Mouse (Mus musculus): ENCODE results near the gene Cpox.
"Not testable (repeated sequence)": the region's sequence is repeated elsewhere in the genome, so short reads cannot be mapped to it uniquely, and the experiment has no call there.

The Cpox gene

GRCm38 (mm10) chr16:58669917-58670630 is at the start of gene Cpox:
Gene Cpox (plus strand): TSS chr16:58670292.
- DNase-seq (ENCODE audit: low spot score): peak; percentile 33

DNA sequence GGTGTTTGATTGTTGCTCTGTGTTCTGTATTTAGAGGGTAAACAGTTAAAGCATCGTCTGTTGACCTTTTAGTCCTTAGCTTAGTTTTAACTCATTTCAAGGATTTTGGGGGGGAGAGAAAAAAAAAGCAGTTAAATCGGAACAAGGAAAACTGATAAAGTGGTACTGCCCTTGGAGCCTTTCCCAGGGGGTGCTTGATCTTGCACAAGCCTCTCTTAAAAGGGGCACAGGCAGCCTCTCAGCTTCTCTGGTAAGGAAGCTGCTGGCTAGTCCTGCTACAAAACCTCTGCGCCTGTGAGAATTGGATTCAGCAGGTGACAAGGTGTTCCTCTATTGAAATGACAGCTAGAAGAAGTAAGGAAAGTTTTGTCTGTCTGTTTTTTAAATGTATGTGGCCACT is 47.7 kb upstream of the Cpox start:
- DNase-seq (ENCODE audit: low spot score): no peak

- no peak for DNase-seq (ENCODE audit: low spot score)
Observed at GRCm38 (mm10) chr16:58623114-58623513, 47.0 kb upstream of the Cpox start.

DNA sequence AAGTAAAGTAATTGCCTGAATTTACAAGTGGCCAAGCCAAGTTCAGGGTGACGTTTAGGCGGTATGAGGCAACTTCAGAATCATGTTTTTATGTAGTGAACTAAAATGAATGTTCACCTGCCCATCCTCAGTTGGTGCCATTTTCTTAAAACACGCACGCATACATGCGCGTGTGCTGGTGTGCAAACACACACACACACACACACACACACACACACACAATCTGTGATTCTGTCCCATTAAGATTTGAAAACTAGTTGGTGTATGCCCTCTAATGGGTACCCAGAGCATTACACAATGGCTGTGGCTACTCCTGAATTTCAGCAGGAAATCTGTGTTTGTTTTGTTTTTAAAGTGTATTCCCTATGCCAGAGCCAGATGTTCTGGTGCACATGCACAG is 46.1 kb upstream of the Cpox start:
- DNase-seq (ENCODE audit: low spot score): no peak

- no peak for DNase-seq (ENCODE audit: low spot score)
Observed at GRCm38 (mm10) chr16:58627597-58628335, 42.3 kb upstream of the Cpox start.

DNA sequence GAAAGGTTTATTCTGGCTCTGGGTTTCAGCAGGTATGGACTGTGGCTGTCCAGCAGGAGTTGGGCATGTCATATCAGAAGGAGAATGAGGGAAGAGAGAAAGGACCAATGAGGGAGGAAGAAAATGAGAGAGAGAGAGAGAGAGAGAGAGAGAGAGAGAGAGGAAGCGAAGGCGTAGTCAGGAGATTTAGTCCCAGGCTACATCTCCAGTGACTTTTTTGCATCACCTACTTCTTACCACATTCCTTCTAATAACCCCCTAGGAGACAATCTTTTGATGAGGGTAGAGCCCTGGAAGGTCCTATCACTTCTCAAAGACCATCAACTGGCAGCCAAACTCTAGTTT is 41.8 kb upstream of the Cpox start:
- no peak for DNase-seq (ENCODE audit: low spot score)

DNA sequence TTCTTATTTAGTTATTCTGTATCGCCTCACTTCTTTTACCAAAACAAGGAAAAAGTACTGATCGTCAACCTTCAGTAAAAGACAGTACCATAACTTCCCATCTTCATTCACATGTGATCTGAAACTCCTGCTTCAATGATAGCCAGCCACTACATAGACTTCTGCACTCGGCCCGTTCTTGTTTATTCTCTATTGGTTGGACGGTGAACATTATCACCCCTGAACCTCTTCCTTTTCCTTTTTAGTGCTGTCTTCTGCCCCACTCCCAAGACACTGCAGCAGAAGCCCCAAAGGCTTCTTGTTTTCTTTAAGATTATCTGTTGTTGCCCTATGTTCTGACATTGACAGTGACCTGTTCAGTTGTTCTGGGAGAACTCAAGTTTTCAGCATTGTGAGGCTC is 41.1 kb upstream of the Cpox start:
- DNase-seq (ENCODE audit: low spot score): no peak

DNA sequence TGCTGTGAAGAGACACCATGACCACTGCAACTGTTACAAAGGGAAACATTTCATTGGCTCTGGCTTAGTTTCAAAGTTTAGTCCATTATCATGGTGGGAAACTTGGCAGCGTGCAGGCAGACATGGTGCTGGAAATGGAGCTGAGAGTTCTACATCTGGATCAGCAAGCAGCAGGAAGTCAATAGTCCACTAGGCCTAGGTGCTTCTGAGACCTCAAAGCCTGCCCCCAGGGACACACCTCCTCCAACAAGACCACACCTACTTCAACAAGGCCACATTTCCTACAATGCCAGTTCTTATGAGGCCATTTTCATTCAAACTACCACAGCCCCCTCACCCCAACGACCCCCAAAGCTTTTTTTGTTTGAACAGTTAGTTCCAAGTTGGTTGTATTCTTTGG is 40.4 kb upstream of the Cpox start:
- DNase-seq (ENCODE audit: low spot score): no peak

DNA sequence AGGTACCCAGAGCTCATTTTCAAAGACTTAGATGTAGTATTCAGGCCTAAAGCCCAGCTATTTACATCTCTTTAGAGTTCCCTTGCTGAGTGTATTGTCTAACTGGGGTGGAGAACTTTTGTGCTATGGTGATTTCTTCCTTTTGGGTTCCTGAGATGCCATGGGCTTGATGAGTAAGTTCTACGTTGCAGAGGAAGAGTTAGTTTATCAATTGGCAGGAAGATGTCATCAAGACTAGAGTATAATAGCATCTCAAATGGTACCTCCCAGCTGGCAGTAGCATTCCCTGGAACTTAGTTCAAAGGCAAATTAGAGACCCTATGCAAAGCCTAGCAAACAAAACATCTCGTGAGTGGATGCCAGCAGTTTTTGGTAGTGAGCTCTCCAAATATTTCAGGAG is 34.2 kb upstream of the Cpox start:
- no peak for DNase-seq (ENCODE audit: low spot score)

DNA sequence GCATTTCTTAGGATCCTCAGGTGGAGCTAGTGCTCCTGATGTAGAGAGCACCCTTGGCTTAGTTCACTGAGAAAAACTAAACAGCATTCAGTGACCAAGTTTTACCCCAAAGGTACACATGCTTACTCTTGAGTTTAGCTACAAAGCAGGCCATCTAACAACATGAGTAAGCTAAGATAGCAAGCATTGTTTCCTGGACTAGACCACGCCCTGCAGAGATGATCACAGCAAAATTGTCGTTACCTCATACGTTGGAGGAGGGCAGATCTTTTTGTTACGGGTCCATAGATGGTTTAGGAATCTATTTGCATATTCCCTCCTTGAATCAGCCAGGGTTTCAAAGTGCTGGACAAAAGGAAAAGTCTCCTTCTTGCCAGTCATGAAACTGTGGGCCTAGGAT is 32.6 kb upstream of the Cpox start:
- no peak for DNase-seq (ENCODE audit: low spot score)

- DNase-seq (ENCODE audit: low spot score): no peak
Observed at GRCm38 (mm10) chr16:58638016-58638415, 32.1 kb upstream of the Cpox start.

DNA sequence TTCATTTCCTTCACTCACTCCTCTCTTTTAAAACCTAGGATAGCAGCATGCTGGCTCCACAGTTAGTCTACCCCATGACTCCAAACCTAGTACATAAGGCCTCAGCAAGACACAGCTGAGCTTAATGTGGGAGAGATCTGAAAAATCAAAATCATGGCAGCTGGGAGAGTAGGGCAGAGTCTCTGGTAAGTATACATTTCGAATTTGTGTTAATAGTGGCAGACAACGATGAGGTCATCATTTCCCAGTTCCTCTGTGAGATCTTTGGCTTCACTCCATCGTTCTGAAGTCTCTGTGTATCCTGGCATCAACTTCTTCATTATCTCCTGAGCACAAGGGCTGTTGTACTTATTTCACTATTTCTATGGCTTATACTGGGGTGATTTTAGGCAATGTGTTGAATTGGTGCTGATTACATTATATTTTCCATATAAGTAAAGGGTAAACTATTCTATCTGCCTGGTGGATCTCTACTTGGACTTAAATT is 31.4 kb upstream of the Cpox start, which contains the start of gene E330017A01Rik:
TSS of gene E330017A01Rik (minus strand) at position 51 of the 487 bp plus-strand sequence.
- no peak for DNase-seq (ENCODE audit: low spot score)

- no peak for DNase-seq (ENCODE audit: low spot score)
Observed at GRCm38 (mm10) chr16:58649979-58650378, 20.1 kb upstream of the Cpox start.

GRCm38 (mm10) chr16:58655751-58656150 is 14.3 kb upstream of the Cpox start:
- no peak for DNase-seq (ENCODE audit: low spot score)

GRCm38 (mm10) chr16:58656526-58656925 is 13.6 kb upstream of the Cpox start:
- DNase-seq (ENCODE audit: low spot score): no peak

DNA sequence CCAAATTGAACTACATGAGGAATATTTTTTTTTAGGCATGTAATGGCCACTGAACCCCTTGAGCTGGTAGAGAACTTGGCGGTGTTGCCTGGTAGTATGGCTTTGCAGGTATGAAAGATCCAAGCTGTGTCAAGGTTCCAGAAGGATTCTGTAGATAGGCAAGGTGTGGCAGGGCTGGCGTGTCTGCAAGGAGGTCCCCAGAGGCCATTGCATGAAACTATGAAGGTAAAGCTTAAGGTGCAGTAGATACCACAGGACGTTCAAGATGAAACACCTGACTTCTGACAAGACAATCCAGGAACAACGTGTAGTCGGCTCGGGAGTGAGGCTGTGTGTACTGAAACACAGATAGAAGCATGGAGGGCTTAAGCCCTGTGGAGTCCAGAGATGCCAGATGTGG is 11.4 kb upstream of the Cpox start:
- DNase-seq (ENCODE audit: low spot score): no peak

- no peak for DNase-seq (ENCODE audit: low spot score)
Observed at GRCm38 (mm10) chr16:58661826-58662225, 8.3 kb upstream of the Cpox start.

DNA sequence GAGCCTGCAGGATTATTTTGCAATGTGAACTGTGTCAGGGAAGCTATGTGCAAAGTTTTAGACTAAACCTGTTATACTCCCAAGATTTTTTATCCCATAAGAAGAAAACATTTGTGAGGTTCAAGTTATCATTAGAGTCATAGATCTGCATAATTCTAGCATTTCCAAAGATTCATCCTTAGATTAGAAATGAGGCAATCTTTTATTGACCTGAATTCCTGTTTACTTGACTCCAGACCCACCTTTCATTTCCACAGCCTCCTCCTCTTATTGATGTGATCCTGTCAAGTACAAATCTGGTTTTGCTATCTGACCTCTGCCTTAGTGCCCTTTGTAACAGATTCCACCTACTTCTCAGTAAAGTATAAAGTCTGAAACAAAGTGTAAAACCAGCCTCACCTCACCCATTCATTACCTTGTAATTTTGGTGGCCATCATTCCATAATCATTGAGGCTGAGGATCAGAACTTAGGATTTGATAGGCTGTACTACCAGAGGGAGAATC is 7.8 kb upstream of the Cpox start:
- no peak for DNase-seq (ENCODE audit: low spot score)

DNA sequence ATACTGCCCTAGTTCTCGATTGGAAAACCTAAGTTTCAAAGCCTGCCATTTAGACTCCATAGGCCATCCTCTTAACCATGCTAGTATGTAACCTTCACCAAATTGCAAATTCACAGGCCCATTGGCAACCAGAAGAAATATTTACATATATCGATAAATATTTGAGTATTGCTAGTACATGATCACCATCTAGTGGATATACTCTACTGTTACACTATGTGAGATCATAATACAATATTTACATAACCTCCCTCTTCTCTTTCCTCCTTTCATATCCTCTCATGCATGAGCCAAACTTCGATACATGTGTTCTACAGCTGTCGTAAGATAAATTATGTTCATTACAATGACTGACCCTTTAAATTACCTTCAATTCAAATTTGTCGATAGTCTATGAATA is 7.1 kb upstream of the Cpox start:
- DNase-seq (ENCODE audit: low spot score): no peak

- no peak for DNase-seq (ENCODE audit: low spot score)
Observed at GRCm38 (mm10) chr16:58663816-58664215, 6.3 kb upstream of the Cpox start.

DNA sequence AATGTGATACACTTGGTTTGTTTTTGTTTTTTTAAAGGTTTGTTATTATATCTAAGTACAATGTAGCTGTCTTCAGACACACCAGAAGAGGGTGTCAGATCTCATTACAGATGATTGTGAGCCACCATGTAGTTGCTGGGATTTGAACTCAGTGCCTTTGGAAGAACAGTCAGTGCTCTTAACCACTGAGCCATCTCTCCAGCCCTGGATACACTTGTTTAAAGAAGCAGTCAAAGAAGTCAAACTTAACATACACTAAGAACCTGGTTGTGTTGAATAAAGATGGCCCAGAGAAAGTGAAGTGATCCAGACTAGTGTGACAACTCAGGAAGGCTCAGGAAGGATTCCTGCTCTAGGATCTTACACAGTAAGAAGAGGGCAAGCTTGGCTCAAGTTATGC is 5.0 kb upstream of the Cpox start:
- not testable (repeated sequence) for DNase-seq (ENCODE audit: low spot score)

DNA sequence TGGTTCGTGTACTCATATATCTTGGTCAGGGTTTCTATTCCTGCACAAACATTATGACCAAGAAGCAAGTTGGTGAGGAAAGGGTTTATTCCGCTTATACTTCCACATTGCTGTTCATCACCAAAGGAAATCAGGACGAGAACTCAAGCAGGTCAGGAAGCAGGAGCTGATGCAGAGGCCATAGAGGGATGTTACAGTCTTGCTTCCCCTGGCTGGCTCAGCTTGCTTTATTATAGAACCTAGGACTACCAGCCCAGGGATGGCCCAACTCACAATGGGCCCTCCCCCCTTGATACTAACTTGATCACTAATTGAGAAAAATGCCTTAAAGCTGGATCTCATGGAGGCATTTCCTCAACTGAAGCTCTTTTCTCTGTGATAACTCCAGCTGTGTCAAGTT is 3.4 kb upstream of the Cpox start:
- DNase-seq (ENCODE audit: low spot score): not testable (repeated sequence)

DNA sequence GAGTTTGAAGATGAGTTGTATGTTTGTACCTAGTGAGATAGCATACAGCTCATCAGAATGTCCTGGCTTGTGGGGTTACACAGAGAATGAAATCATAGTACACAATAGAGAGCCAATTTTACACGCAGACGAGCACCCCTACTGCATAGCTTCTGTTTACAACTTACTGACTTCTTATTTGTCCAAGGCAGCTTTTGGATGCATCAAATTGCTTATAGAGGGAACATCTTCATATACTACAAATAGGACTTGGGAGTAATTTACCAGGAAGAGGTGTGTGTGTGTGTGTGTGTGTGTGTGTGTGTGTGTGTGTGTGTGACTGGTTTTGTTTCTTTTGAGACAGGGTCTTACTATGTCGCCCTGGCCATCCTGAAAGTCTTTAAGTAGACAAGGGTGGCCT is 1.5 kb upstream of the Cpox start:
- DNase-seq (ENCODE audit: low spot score): no peak

Data from urinary bladder, postnatal 10 days (tissue).